Mouse (Mus musculus): ENCODE results near the gene Mcpt1. TPM values are rescaled to one million over a fixed set of nuclear protein-coding genes. Genes with fewer than 3 reads are reported as not detected.
A peak's percentile ranks its signal among the peaks of the same experiment; 100 is the strongest.
"Not testable (repeated sequence)": the region's sequence is repeated elsewhere in the genome, so short reads cannot be mapped to it uniquely, and the experiment has no call there.

Gene Mcpt1
- polyA plus RNA-seq, 1 experiment = 0.09 TPM

DNA sequence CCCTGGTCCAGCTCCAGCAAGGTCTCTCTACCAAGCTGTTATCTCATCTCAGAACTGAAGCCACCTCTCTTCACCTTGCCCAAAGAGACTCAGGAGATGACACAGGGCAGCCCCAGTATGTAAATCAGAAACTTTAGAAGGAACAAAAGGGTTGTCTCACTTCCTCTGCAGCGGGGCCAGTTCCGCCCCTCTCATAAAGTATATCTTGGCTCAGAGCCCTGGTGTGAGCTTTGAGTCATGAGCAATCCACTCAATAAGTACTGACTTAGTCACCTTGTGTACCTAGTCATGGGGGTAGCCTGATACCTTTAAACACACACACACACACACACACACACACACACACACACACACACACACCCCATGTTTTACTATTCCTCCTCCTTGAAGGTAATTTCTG is 16.7 kb downstream of the Mcpt1 start:
- H3K36me3 ChIP-seq (ENCODE audit: control insufficient read depth, insufficient read depth) = no peaks in the 10 kb centered on the region

GRCm38 (mm10) chr14:56041792-56042191 is 24.0 kb downstream of the Mcpt1 start, which contains the start of gene Mcpt2:
Mcpt2 (plus strand) TSS chr14:56042041.
- H3K79me2 ChIP-seq (ENCODE audit: control insufficient read depth, insufficient read depth); H3ac ChIP-seq (ENCODE audit: control insufficient read depth, insufficient read length, low read depth); H3K4me3 ChIP-seq (ENCODE audit: insufficient read depth, poor library complexity, severe bottlenecking); H3K27me3 ChIP-seq (ENCODE audit: control insufficient read depth, insufficient read depth, insufficient read length); H3K36me3 ChIP-seq (ENCODE audit: control insufficient read depth, insufficient read depth); H3K79me3 ChIP-seq (ENCODE audit: low read depth): not testable (repeated sequence)

More for the DNA sequence above, 16.7 kb downstream of the Mcpt1 start:
- no peaks in the 10 kb centered on the region for H3K79me3 ChIP-seq (ENCODE audit: low read depth)
- H3K4me3 ChIP-seq (ENCODE audit: insufficient read depth, poor library complexity, severe bottlenecking) = no peak overlapping the region
- H3K27me3 ChIP-seq (ENCODE audit: control insufficient read depth, insufficient read depth, insufficient read length) = no peaks in the 10 kb centered on the region
- no peaks in the 10 kb centered on the region for H3K79me2 ChIP-seq (ENCODE audit: control insufficient read depth, insufficient read depth)
- TF ChIP-seq MYOG (IDR thresholded peaks at IDR 0.05; ENCODE audit: control insufficient read depth, extremely low read depth, insufficient read length) (no peak), MAX (IDR thresholded peaks at IDR 0.05) (no peak), FOSL1 (IDR thresholded peaks at IDR 0.05; ENCODE audit: insufficient read depth, low read length, poor library complexity, severe bottlenecking) (no peak), USF1 (IDR thresholded peaks at IDR 0.05; ENCODE audit: low read depth) (no peak), CTCF (IDR thresholded peaks at IDR 0.05; ENCODE audit: control insufficient read depth, insufficient read depth, insufficient read length) (no peak), MYOD1 (IDR thresholded peaks at IDR 0.05; ENCODE audit: control insufficient read depth, insufficient read length, low read depth) (no peak)
- H3ac ChIP-seq (ENCODE audit: control insufficient read depth, insufficient read length, low read depth) = no peak overlapping the region

- H3K27me3 ChIP-seq (ENCODE audit: control insufficient read depth, insufficient read depth, insufficient read length) = no peaks in the 10 kb centered on the region
- no peak for TF ChIP-seq MYOD1 (IDR thresholded peaks at IDR 0.05; ENCODE audit: control insufficient read depth, insufficient read length, low read depth)
- TF ChIP-seq CTCF (IDR thresholded peaks at IDR 0.05; ENCODE audit: control insufficient read depth, insufficient read depth, insufficient read length) = no peak
- TF ChIP-seq CEBPB (IDR thresholded peaks at IDR 0.05; ENCODE audit: low read depth) = no peak
- TF ChIP-seq MAX (IDR thresholded peaks at IDR 0.05) = no peak
- no peak for TF ChIP-seq MYOG (IDR thresholded peaks at IDR 0.05; ENCODE audit: control insufficient read depth, extremely low read depth, insufficient read length)
- TF ChIP-seq FOSL1 (IDR thresholded peaks at IDR 0.05; ENCODE audit: insufficient read depth, low read length, poor library complexity, severe bottlenecking) = no peak
- no peak for TF ChIP-seq USF1 (IDR thresholded peaks at IDR 0.05; ENCODE audit: low read depth)
Measured at GRCm38 (mm10) chr14:56055408-56055807, 37.6 kb downstream of the Mcpt1 start.

GRCm38 (mm10) chr14:56057722-56058121 is 40.0 kb downstream of the Mcpt1 start:
- H3ac ChIP-seq (ENCODE audit: control insufficient read depth, insufficient read length, low read depth) = no peak overlapping the region
- peaks cover 3% of the 10 kb centered on the region for H3K27me3 ChIP-seq (ENCODE audit: control insufficient read depth, insufficient read depth, insufficient read length)
- TF ChIP-seq USF1 (IDR thresholded peaks at IDR 0.05; ENCODE audit: low read depth) (peak; percentile 31), CEBPB (IDR thresholded peaks at IDR 0.05; ENCODE audit: low read depth) (no peak), FOSL1 (IDR thresholded peaks at IDR 0.05; ENCODE audit: insufficient read depth, low read length, poor library complexity, severe bottlenecking) (no peak), MAX (IDR thresholded peaks at IDR 0.05) (no peak)
- H3K4me3 ChIP-seq (ENCODE audit: insufficient read depth, poor library complexity, severe bottlenecking) = no peak overlapping the region
- no peaks in the 10 kb centered on the region for H3K79me2 ChIP-seq (ENCODE audit: control insufficient read depth, insufficient read depth)
- H3K79me3 ChIP-seq (ENCODE audit: low read depth) = no peaks in the 10 kb centered on the region
- no peaks in the 10 kb centered on the region for H3K36me3 ChIP-seq (ENCODE audit: control insufficient read depth, insufficient read depth)

More at GRCm38 (mm10) chr14:56055408-56055807, 37.6 kb downstream of the Mcpt1 start:
- Histone ChIP-seq H3K79me2 (ENCODE audit: control insufficient read depth, insufficient read depth) (no peaks in the 10 kb centered on the region), H3K36me3 (ENCODE audit: control insufficient read depth, insufficient read depth) (no peaks in the 10 kb centered on the region), H3ac (ENCODE audit: control insufficient read depth, insufficient read length, low read depth) (no peak overlapping the region), H3K79me3 (ENCODE audit: low read depth) (no peaks in the 10 kb centered on the region), H3K4me3 (ENCODE audit: insufficient read depth, poor library complexity, severe bottlenecking) (no peak overlapping the region)

- H3K4me3 ChIP-seq (ENCODE audit: insufficient read depth, poor library complexity, severe bottlenecking); H3K36me3 ChIP-seq (ENCODE audit: control insufficient read depth, insufficient read depth); H3K79me2 ChIP-seq (ENCODE audit: control insufficient read depth, insufficient read depth); H3K27me3 ChIP-seq (ENCODE audit: control insufficient read depth, insufficient read depth, insufficient read length); H3K79me3 ChIP-seq (ENCODE audit: low read depth); H3ac ChIP-seq (ENCODE audit: control insufficient read depth, insufficient read length, low read depth): not testable (repeated sequence)
Measured at GRCm38 (mm10) chr14:56062213-56062612, 44.4 kb downstream of the Mcpt1 start, which contains the start of gene Mcpt4. Mcpt4 (minus strand) TSS chr14:56062313.

Other genes with a start within 250 kb of the Mcpt1 start
- 0.02 TPM for gene Adcy4, start 233.9 kb upstream of the Mcpt1 start, polyA plus RNA-seq (2012; fragmentation: generic; extraction: Trizol)
- 0.55 TPM for gene Ripk3, start 229.1 kb upstream of the Mcpt1 start, polyA plus RNA-seq (2012; fragmentation: generic; extraction: Trizol)
- gene Nfatc4, start 194.8 kb upstream of the Mcpt1 start, polyA plus RNA-seq (2012; fragmentation: generic; extraction: Trizol) = 1.2 TPM
- 0.13 TPM for gene Nynrin, start 164.0 kb upstream of the Mcpt1 start, polyA plus RNA-seq (2012; fragmentation: generic; extraction: Trizol)
- gene Cbln3, start 133.6 kb upstream of the Mcpt1 start, polyA plus RNA-seq (2012; fragmentation: generic; extraction: Trizol) = 0.05 TPM
- gene Khnyn, start 133.0 kb upstream of the Mcpt1 start, polyA plus RNA-seq (2012; fragmentation: generic; extraction: Trizol) = 3.6 TPM
- 4.7 TPM for gene Sdr39u1, start 117.7 kb upstream of the Mcpt1 start, polyA plus RNA-seq (2012; fragmentation: generic; extraction: Trizol)
- 0.90 TPM for gene Cma1, start 73.3 kb upstream of the Mcpt1 start, polyA plus RNA-seq (2012; fragmentation: generic; extraction: Trizol)
- gene Cma2, start 67.0 kb upstream of the Mcpt1 start, polyA plus RNA-seq (2012; fragmentation: generic; extraction: Trizol) = not detected
- not detected for gene Mcpt9, start 12.5 kb downstream of the Mcpt1 start, polyA plus RNA-seq (2012; fragmentation: generic; extraction: Trizol)
- gene Mcpt2, start 24.1 kb downstream of the Mcpt1 start, polyA plus RNA-seq (2012; fragmentation: generic; extraction: Trizol) = not detected
- gene Mcpt4, start 44.3 kb downstream of the Mcpt1 start, polyA plus RNA-seq (2012; fragmentation: generic; extraction: Trizol) = not detected
- gene Mcpt8, start 67.3 kb downstream of the Mcpt1 start, polyA plus RNA-seq (2012; fragmentation: generic; extraction: Trizol) = 4.6 TPM
- gene Ctsg, start 84.6 kb downstream of the Mcpt1 start, polyA plus RNA-seq (2012; fragmentation: generic; extraction: Trizol) = not detected
- 3.3 TPM for gene Gzme, start 102.7 kb downstream of the Mcpt1 start, polyA plus RNA-seq (2012; fragmentation: generic; extraction: Trizol)
- gene Gzmd, start 114.6 kb downstream of the Mcpt1 start, polyA plus RNA-seq (2012; fragmentation: generic; extraction: Trizol) = 0.12 TPM
- not detected for gene Gzmg, start 141.6 kb downstream of the Mcpt1 start, polyA plus RNA-seq (2012; fragmentation: generic; extraction: Trizol)
- not detected for gene Gzmn, start 156.6 kb downstream of the Mcpt1 start, polyA plus RNA-seq (2012; fragmentation: generic; extraction: Trizol)
- not detected for gene Gzmf, start 193.4 kb downstream of the Mcpt1 start, polyA plus RNA-seq (2012; fragmentation: generic; extraction: Trizol)
- gene Gzmc, start 216.7 kb downstream of the Mcpt1 start, polyA plus RNA-seq (2012; fragmentation: generic; extraction: Trizol) = not detected
- not detected for gene Gzmb, start 244.3 kb downstream of the Mcpt1 start, polyA plus RNA-seq (2012; fragmentation: generic; extraction: Trizol)